Mouse (Mus musculus) brain, embryonic 14.5 days (tissue): ENCODE data around the gene Zcchc18.

Source experiments
- CTCF ChIP-seq: fragments of 200-500 bp; IDR thresholded peaks from 2 replicates; pipeline ENCODE4 v1.5.1; 2012; ENCODE audit warnings: inconsistent platforms, mild to moderate bottlenecking, moderate library complexity, borderline replicate concordance; ENCODE audit not compliant: insufficient read depth, insufficient read length; ENCODE audit errors: extremely low read depth
- POLR2A ChIP-seq: fragments of 200-500 bp; IDR thresholded peaks from 2 replicates; pipeline ENCODE4 v1.6.1; 2012; ENCODE audit warnings: mild to moderate bottlenecking, inconsistent platforms, borderline replicate concordance; ENCODE audit not compliant: poor library complexity, insufficient read depth, insufficient read length, severe bottlenecking; ENCODE audit errors: extremely low read depth

DNA sequence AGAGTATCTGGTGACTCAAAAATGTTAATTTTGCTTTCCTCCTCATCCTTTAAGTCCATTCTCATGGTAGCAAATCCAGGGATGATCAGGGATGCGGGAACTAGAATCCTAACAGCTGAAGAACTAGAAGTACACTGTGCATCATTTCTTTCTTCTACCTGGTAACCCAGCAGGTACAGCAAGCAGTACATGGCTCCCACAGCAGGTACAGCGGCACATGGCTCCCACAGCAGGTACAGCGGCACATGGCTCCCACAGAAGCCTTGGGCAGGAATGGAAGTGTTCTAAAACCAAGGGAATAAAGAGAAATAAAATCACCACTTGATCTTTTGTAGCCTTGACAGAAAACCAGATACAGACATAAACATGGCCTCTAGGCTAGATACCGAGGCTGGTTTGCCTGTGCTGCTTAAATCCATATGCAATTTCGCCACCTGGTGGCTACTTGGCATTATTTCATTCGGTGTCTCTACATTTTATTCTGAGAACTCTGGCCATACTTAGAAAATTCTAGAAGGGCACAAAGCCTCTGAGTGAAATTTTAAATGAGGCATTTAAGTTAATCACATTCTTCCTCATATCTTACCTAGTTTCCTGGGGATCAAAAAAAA is 22.2 kb downstream of the Zcchc18 start:
- TF ChIP-seq POLR2A (no peak), CTCF (peak; percentile 56; the same call in 1 of the 2 replicates)
